Mouse (Mus musculus): ENCODE measurements around the gene Crcp.

GRCm38 (mm10) chr5:130021361-130021966 lies 7.6 kb upstream of the Crcp start:
- TF ChIP-seq SIN3A (IDR thresholded peaks at IDR 0.05; ENCODE audit: low read length) (no peak), CTCF (conservative IDR thresholded peaks at IDR 0.05 in 1 of 2, IDR thresholded peaks at IDR 0.05 in 1 of 2; ENCODE audit: low read depth in 2 of 2, low read length in 2 of 2) (no peak)

Measured in CH12.LX (cell line).